Mouse (Mus musculus): ENCODE data around the gene Nt5c3. TPM values are rescaled to one million over a fixed set of nuclear protein-coding genes. Genes with fewer than 3 reads are reported as not detected.

Gene Nt5c3
- polyA plus RNA-seq, 1 experiment from 2014 or later, result 186 TPM

GRCm38 (mm10) chr6:56919330-56920044 lies 4.2 kb downstream of the Nt5c3 start:
- no peak overlapping the region for H3K4me2 ChIP-seq (ENCODE audit: low read length)
- H3K4me1 ChIP-seq (ENCODE audit: control insufficient read depth, insufficient read depth, low read length), result peaks cover 14% of the 10 kb centered on the region
- ATAC-seq, result no peak
- H3K36me3 ChIP-seq (ENCODE audit: control insufficient read depth, insufficient read depth, low read length), result no peaks in the 10 kb centered on the region
- H3K9me3 ChIP-seq (replicated peaks; ENCODE audit: control insufficient read depth, low read length, poor library complexity, severe bottlenecking), result no peaks in the 10 kb centered on the region
- H3K27me3 ChIP-seq (ENCODE audit: control insufficient read depth, insufficient read depth, low read depth, low read length), result no peaks in the 10 kb centered on the region
- no peak overlapping the region for H3K4me3 ChIP-seq (ENCODE audit: low read depth, low read length)
- WGBS, result 90% methylated on average over 7 of the region's 7 CpGs
- H3K27ac ChIP-seq (ENCODE audit: low read length), result no peak overlapping the region
- no peak overlapping the region for H3K9ac ChIP-seq (ENCODE audit: low read depth, low read length)

- WGBS, result 86% methylated on average over 12 of the region's 12 CpGs
Observed at GRCm38 (mm10) chr6:56917578-56918368, 6.0 kb downstream of the Nt5c3 start.

GRCm38 (mm10) chr6:56916279-56916678 lies 7.5 kb downstream of the Nt5c3 start:
- Histone ChIP-seq H3K9ac (ENCODE audit: low read depth, low read length) (no peak overlapping the region), H3K4me2 (ENCODE audit: low read length) (no peak overlapping the region), H3K4me3 (ENCODE audit: low read depth, low read length) (no peak overlapping the region), H3K27ac (ENCODE audit: low read length) (no peak overlapping the region), H3K36me3 (ENCODE audit: control insufficient read depth, insufficient read depth, low read length) (no peaks in the 10 kb centered on the region), H3K9me3 (replicated peaks; ENCODE audit: control insufficient read depth, low read length, poor library complexity, severe bottlenecking) (no peaks in the 10 kb centered on the region), H3K4me1 (ENCODE audit: control insufficient read depth, insufficient read depth, low read length) (0 out of 2 replicates have a peak, but pooled peaks cover under 1% of the 10 kb centered on the region), H3K27me3 (ENCODE audit: control insufficient read depth, insufficient read depth, low read depth, low read length) (no peaks in the 10 kb centered on the region)
- WGBS, result 94% methylated on average over 2 of the region's 2 CpGs
- ATAC-seq, result no peak

More at GRCm38 (mm10) chr6:56917578-56918368, 6.0 kb downstream of the Nt5c3 start:
- ATAC-seq, result no peak
- Histone ChIP-seq H3K9ac (ENCODE audit: low read depth, low read length) (no peak overlapping the region), H3K27me3 (ENCODE audit: control insufficient read depth, insufficient read depth, low read depth, low read length) (no peaks in the 10 kb centered on the region), H3K27ac (ENCODE audit: low read length) (no peak overlapping the region), H3K4me2 (ENCODE audit: low read length) (no peak overlapping the region), H3K4me3 (ENCODE audit: low read depth, low read length) (no peak overlapping the region), H3K36me3 (ENCODE audit: control insufficient read depth, insufficient read depth, low read length) (no peaks in the 10 kb centered on the region), H3K9me3 (replicated peaks; ENCODE audit: control insufficient read depth, low read length, poor library complexity, severe bottlenecking) (no peaks in the 10 kb centered on the region), H3K4me1 (ENCODE audit: control insufficient read depth, insufficient read depth, low read length) (peaks cover 14% of the 10 kb centered on the region)

- Histone ChIP-seq H3K4me2 (ENCODE audit: low read length) (no peak overlapping the region), H3K4me3 (ENCODE audit: low read depth, low read length) (no peak overlapping the region), H3K9me3 (replicated peaks; ENCODE audit: control insufficient read depth, low read length, poor library complexity, severe bottlenecking) (no peaks in the 10 kb centered on the region), H3K27ac (ENCODE audit: low read length) (no peak overlapping the region), H3K36me3 (ENCODE audit: control insufficient read depth, insufficient read depth, low read length) (no peaks in the 10 kb centered on the region), H3K27me3 (ENCODE audit: control insufficient read depth, insufficient read depth, low read depth, low read length) (no peaks in the 10 kb centered on the region), H3K9ac (ENCODE audit: low read depth, low read length) (no peak overlapping the region), H3K4me1 (ENCODE audit: control insufficient read depth, insufficient read depth, low read length) (no peaks in the 10 kb centered on the region)
- ATAC-seq, result no peak
- 80% methylated on average over 2 of the region's 2 CpGs for WGBS
Observed at GRCm38 (mm10) chr6:56913092-56913858, 10.5 kb downstream of the Nt5c3 start.

DNA sequence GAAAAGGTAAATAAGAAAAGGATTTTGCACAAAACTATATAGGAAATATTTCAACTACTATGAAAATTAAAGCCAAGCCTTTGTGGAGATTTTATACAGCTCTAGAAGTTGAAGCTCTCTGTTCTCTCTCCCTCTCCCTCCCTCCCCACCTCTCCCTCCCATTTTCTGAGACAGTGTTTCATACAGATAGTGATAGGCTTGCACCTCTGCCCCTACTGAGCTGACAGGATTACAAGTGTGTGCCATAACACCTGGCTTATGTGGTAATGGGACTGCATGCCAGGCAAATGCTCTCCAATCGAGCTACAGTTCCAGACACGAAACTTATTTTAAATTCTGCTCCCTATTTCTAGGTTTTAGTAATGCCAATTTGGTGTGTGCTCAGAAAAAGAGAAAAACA lies 12.8 kb downstream of the Nt5c3 start:
- 85% methylated on average over 2 of the region's 2 CpGs for WGBS
- H3K9me3 ChIP-seq (replicated peaks; ENCODE audit: control insufficient read depth, low read length, poor library complexity, severe bottlenecking), result no peaks in the 10 kb centered on the region
- no peak for ATAC-seq
- no peak overlapping the region for H3K4me2 ChIP-seq (ENCODE audit: low read length)
- no peak overlapping the region for H3K27ac ChIP-seq (ENCODE audit: low read length)
- no peaks in the 10 kb centered on the region for H3K27me3 ChIP-seq (ENCODE audit: control insufficient read depth, insufficient read depth, low read depth, low read length)
- no peaks in the 10 kb centered on the region for H3K36me3 ChIP-seq (ENCODE audit: control insufficient read depth, insufficient read depth, low read length)
- H3K4me1 ChIP-seq (ENCODE audit: control insufficient read depth, insufficient read depth, low read length), result no peaks in the 10 kb centered on the region
- H3K4me3 ChIP-seq (ENCODE audit: low read depth, low read length), result no peak overlapping the region
- no peak overlapping the region for H3K9ac ChIP-seq (ENCODE audit: low read depth, low read length)

DNA sequence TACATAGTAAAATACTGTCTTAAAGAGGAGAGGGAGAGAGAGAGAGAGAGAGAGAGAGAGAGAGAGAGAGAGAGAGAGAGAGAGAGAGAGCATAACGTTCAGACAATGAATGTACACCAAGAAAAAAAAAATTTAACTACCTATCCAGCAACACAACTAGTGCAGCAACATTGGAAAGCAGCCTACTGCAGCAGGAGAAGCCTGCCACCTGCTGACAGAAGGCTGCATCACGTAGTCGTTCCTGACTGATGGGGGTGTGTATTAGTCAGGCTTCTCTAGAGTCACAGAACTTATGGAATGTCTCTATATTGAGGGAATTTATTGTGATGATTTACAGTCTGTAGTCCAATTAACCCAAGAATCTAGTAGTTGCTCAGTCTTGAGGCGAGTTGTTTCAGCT lies 14.8 kb downstream of the Nt5c3 start:
- Histone ChIP-seq H3K4me1 (ENCODE audit: control insufficient read depth, insufficient read depth, low read length) (peaks cover 2% of the 10 kb centered on the region), H3K4me3 (ENCODE audit: low read depth, low read length) (no peak overlapping the region), H3K27me3 (ENCODE audit: control insufficient read depth, insufficient read depth, low read depth, low read length) (no peaks in the 10 kb centered on the region), H3K27ac (ENCODE audit: low read length) (no peak overlapping the region), H3K4me2 (ENCODE audit: low read length) (no peak overlapping the region), H3K9me3 (replicated peaks; ENCODE audit: control insufficient read depth, low read length, poor library complexity, severe bottlenecking) (no peaks in the 10 kb centered on the region), H3K9ac (ENCODE audit: low read depth, low read length) (no peak overlapping the region), H3K36me3 (ENCODE audit: control insufficient read depth, insufficient read depth, low read length) (no peaks in the 10 kb centered on the region)
- ATAC-seq, result no peak
- 9% methylated on average over 4 of the region's 4 CpGs for WGBS

- ATAC-seq, result no peak
- H3K4me2 ChIP-seq (ENCODE audit: low read length), result no peak overlapping the region
- H3K4me1 ChIP-seq (ENCODE audit: control insufficient read depth, insufficient read depth, low read length), result peaks cover 5% of the 10 kb centered on the region
- no peaks in the 10 kb centered on the region for H3K27me3 ChIP-seq (ENCODE audit: control insufficient read depth, insufficient read depth, low read depth, low read length)
- WGBS, result 91% methylated on average over 2 of the region's 2 CpGs
- no peaks in the 10 kb centered on the region for H3K9me3 ChIP-seq (replicated peaks; ENCODE audit: control insufficient read depth, low read length, poor library complexity, severe bottlenecking)
- H3K27ac ChIP-seq (ENCODE audit: low read length), result no peak overlapping the region
- H3K36me3 ChIP-seq (ENCODE audit: control insufficient read depth, insufficient read depth, low read length), result no peaks in the 10 kb centered on the region
- no peak overlapping the region for H3K9ac ChIP-seq (ENCODE audit: low read depth, low read length)
- H3K4me3 ChIP-seq (ENCODE audit: low read depth, low read length), result no peak overlapping the region
Observed at GRCm38 (mm10) chr6:56908397-56908796, 15.3 kb downstream of the Nt5c3 start.

DNA sequence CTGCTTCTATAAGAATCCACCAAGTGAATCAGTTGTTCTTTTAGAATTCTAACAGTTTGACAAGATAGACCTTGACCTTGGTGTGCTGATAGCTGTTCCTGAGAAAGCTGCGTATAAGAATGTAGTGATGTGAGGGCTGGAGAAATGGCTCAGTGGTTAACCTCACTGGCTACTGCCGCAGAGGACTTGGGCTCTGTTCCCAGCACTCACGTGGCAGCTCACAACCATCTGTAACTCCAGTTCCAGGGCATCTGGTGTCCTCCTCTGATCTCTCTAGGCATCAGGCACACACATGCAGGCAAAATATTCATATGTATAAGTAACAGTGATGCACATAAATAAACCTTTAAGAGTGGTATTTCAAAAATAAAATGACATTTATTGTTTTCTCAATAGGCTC lies 15.8 kb downstream of the Nt5c3 start:
- H3K9ac ChIP-seq (ENCODE audit: low read depth, low read length), result no peak overlapping the region
- H3K27ac ChIP-seq (ENCODE audit: low read length), result no peak overlapping the region
- H3K36me3 ChIP-seq (ENCODE audit: control insufficient read depth, insufficient read depth, low read length), result no peaks in the 10 kb centered on the region
- no peak for ATAC-seq
- 94% methylated on average over 3 of the region's 3 CpGs for WGBS
- H3K27me3 ChIP-seq (ENCODE audit: control insufficient read depth, insufficient read depth, low read depth, low read length), result no peaks in the 10 kb centered on the region
- H3K4me1 ChIP-seq (ENCODE audit: control insufficient read depth, insufficient read depth, low read length), result peaks cover 5% of the 10 kb centered on the region
- H3K4me3 ChIP-seq (ENCODE audit: low read depth, low read length), result no peak overlapping the region
- no peaks in the 10 kb centered on the region for H3K9me3 ChIP-seq (replicated peaks; ENCODE audit: control insufficient read depth, low read length, poor library complexity, severe bottlenecking)
- no peak overlapping the region for H3K4me2 ChIP-seq (ENCODE audit: low read length)

Data from midbrain, embryonic 16.5 days (tissue).